In the genomic region with DNA sequence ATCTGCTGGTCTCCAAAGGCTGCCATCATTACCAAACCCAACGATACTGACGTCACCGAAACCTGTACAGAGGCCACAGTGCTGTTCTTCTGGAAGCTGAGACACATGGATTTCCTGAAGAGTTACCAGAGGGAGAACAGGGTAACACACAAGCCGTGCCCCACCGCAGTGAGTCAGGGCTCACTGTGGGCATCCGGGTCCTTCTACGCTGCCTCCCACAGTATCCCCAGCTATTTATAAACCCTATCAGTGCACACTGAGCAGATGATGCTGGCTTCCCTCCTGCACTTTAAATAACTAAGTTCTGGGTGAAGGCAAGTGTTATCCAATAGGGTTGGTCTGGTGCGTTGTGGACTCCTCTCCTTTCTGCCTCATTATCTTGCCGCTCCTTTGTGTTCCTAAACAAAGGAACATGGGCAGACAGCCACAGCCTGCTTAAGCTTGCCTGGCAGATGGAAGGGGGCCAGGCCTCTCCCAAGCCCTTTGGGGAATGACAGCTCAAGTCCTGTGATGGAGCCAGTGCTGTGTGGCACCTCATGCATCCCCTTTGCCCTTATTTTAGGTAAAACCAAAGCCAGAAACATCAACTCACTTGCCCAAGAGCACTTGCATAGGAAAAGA, we compare ENCODE assay signal across 8 mouse cellular contexts.
A peak's percentile ranks its signal among the peaks of the same experiment; 100 is the strongest.
DNase-seq lines count a peak whose midpoint lies in the region; ATAC-seq and TF ChIP-seq lines count a peak whose summit lies in the region.

No protein-coding gene starts in this region.

- no peaks in the 10 kb centered on the region for H3K9me3 ChIP-seq in forebrain, embryonic 15.5 days
- no peaks in the 10 kb centered on the region for H3K9me3 ChIP-seq in heart, embryonic 16.5 days (replicated peaks; ENCODE audit: control insufficient read depth, low read length)

- H3K4me2 ChIP-seq in forebrain, embryonic 15.5 days (replicated peaks), result no peak overlapping the region
- peak overlapping the region; percentile 55 for H3K4me2 ChIP-seq in heart, embryonic 16.5 days (ENCODE audit: low read depth, low read length)

- H3K27ac ChIP-seq in forebrain, embryonic 15.5 days (replicated peaks), result peak overlapping the region; percentile 24; the same call in 1 of the 2 replicates
- peak overlapping the region; percentile 94 for H3K27ac ChIP-seq in heart, embryonic 16.5 days (ENCODE audit: low read length)
- H3K27ac ChIP-seq in olfactory bulb, adult 2 months (ENCODE audit: insufficient read depth, low read depth, low read length), result peak overlapping the region; percentile 53
- H3K27ac ChIP-seq in kidney, adult 2 months (ENCODE audit: insufficient read depth, low read depth, low read length), result no peak overlapping the region

- DNase-seq in cerebellum, adult 9-10 months, result peak; percentile 60
- DNase-seq in left cerebral cortex, adult 9 months (ENCODE audit: low spot score in 2 of 2), result peak; percentile 48 to 61
- no peak for DNase-seq in spleen, postnatal 36 days (ENCODE audit: low spot score in 2 of 2)
- no peak for DNase-seq in thymus, postnatal 0 days (ENCODE audit: low spot score)
- no peak for DNase-seq in kidney, adult 2 months

- no peaks in the 10 kb centered on the region for H3K36me3 ChIP-seq in forebrain, embryonic 15.5 days
- H3K36me3 ChIP-seq in heart, embryonic 16.5 days (ENCODE audit: control insufficient read depth, insufficient read depth), result no peaks in the 10 kb centered on the region
- H3K36me3 ChIP-seq in kidney, adult 2 months (ENCODE audit: control insufficient read depth, insufficient read depth, low read length), result no peaks in the 10 kb centered on the region

- TF ChIP-seq POLR2A in olfactory bulb, adult 2 months (IDR thresholded peaks at IDR 0.05; ENCODE audit: insufficient read depth, low read depth, low read length), result no peak
- TF ChIP-seq POLR2A in kidney, adult 2 months (IDR thresholded peaks at IDR 0.05; ENCODE audit: low read depth, low read length), result no peak

- H3K27me3 ChIP-seq in forebrain, embryonic 15.5 days, result no peaks in the 10 kb centered on the region
- H3K27me3 ChIP-seq in heart, embryonic 16.5 days (ENCODE audit: control insufficient read depth, insufficient read depth, low read length), result no peaks in the 10 kb centered on the region
- no peaks in the 10 kb centered on the region for H3K27me3 ChIP-seq in kidney, adult 2 months (replicated peaks; ENCODE audit: control insufficient read depth, insufficient read depth, low read length)

- peak; percentile 82 for ATAC-seq in forebrain, embryonic 15.5 days (replicated peaks)
- ATAC-seq in heart, embryonic 16.5 days (replicated peaks; ENCODE audit: extremely low read depth, insufficient read depth, low FRiP score), result peak; percentile 93

- no peak for TF ChIP-seq CTCF in olfactory bulb, adult 2 months (IDR thresholded peaks at IDR 0.05; ENCODE audit: insufficient read depth, low read depth, low read length)
- TF ChIP-seq CTCF in kidney, adult 2 months (conservative IDR thresholded peaks at IDR 0.05; ENCODE audit: insufficient read depth, insufficient read length, low read depth, low read length), result no peak

- 38% methylated on average over 9 of the region's 9 CpGs for WGBS in forebrain, embryonic 15.5 days
- whole genome bisulfite sequencing in heart, embryonic 16.5 days, result 41% methylated on average over 9 of the region's 9 CpGs
- 26% methylated on average over 9 of the region's 9 CpGs for WGBS in olfactory bulb, adult 2 months
- WGBS in kidney, adult 2 months, result 89% methylated on average over 9 of the region's 9 CpGs

- no peak overlapping the region for H3K9ac ChIP-seq in forebrain, embryonic 15.5 days (replicated peaks)
- H3K9ac ChIP-seq in heart, embryonic 16.5 days (ENCODE audit: low read length), result 0 out of 2 replicates have a peak overlapping the region, but pooled peaks have one; percentile 22

- H3K4me3 ChIP-seq in forebrain, embryonic 15.5 days, result no peak overlapping the region
- H3K4me3 ChIP-seq in heart, embryonic 16.5 days (ENCODE audit: low read length), result peak overlapping the region; percentile 31; the same call in 1 of the 2 replicates
- H3K4me3 ChIP-seq in olfactory bulb, adult 2 months (ENCODE audit: insufficient read depth, low read depth, low read length), result no peak overlapping the region
- no peak overlapping the region for H3K4me3 ChIP-seq in kidney, adult 2 months (ENCODE audit: insufficient read depth, low read depth, low read length)

- H3K4me1 ChIP-seq in forebrain, embryonic 15.5 days, result peaks cover 18% of the 10 kb centered on the region
- peaks cover 31% of the 10 kb centered on the region for H3K4me1 ChIP-seq in heart, embryonic 16.5 days (ENCODE audit: control insufficient read depth, insufficient read depth, low read length)
- H3K4me1 ChIP-seq in olfactory bulb, adult 2 months (ENCODE audit: control insufficient read depth, insufficient read depth, low read length), result peaks cover 18% of the 10 kb centered on the region
- H3K4me1 ChIP-seq in kidney, adult 2 months (ENCODE audit: control insufficient read depth, insufficient read depth, low read length), result no peaks in the 10 kb centered on the region

Comparison
In these comparisons a context has a peak if more than half of its experiments do, and no peak if none do; other contexts are left out.
1. DNase-seq: peak in cerebellum, adult 9-10 months (single experiment) and left cerebral cortex, adult 9 months (2 of 2); none in spleen, postnatal 36 days (0 of 2), thymus, postnatal 0 days (single experiment) and kidney, adult 2 months (single experiment).